Mouse (Mus musculus): ENCODE measurements at regions not wholly inside any gene's neighbourhood (a gene's known extent, or its start where the extent isn't known, plus 50 kb on each side); places are given as distances from the start of the nearest gene placed in this dataset.

DNA sequence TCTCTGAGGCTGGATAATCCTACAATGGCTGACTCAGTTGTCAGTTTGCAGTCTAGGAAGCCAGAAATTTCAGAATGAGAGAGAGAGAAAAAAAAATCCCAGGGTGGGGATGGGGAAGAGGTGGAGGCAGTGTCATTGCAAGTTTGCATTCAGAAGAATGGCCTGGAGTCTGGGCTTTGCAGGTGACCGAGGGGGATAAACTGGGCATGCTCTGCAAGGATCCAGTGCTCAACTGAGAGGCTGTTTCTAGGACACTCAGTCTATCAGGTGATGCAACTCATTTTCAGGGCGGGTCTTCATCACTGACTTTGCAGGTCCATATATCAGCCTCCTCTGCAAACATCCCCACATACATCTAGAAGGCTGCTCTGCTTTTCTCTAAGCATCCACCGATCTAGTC lies 256.7 kb downstream of the Dact1 start:
- TF ChIP-seq GATA1 (IDR thresholded peaks at IDR 0.05; ENCODE audit: borderline replicate concordance, low read length) = no peak
- TF ChIP-seq FLI1 (IDR thresholded peaks at IDR 0.05; ENCODE audit: low read length) = no peak
